Mouse (Mus musculus) intestine, embryonic 16.5 days (tissue): ENCODE measurements at regions not wholly inside any gene's neighbourhood (a gene's known extent, or its start where the extent isn't known, plus 50 kb on each side); places are given as distances from the start of the nearest gene placed in this dataset.

Experiments used
- ATAC-seq: fragments of 200-750 bp; cut with Nextera tagmentation; 2 replicates; pipeline ENCODE4 v1.8.0; 2017; ENCODE audit warnings: moderate TSS enrichment, moderate library complexity
- H3K27ac ChIP-seq: fragments of 300-500 bp; sonication (generic); 2 replicates; pipeline ENCODE4 v1.5.1; 2014; ENCODE audit warnings: mild to moderate bottlenecking, low read length
- H3K27me3 ChIP-seq: fragments of 300-500 bp; sonication (generic); replicated peaks from 2 replicates; pipeline ENCODE4 v1.6.1; 2014; ENCODE audit warnings: low read length, control low read depth, mixed read lengths; ENCODE audit not compliant: control insufficient read depth, insufficient read depth
- H3K36me3 ChIP-seq: fragments of 300-500 bp; sonication (generic); 2 replicates; pipeline ENCODE4 v1.6.1; 2014; ENCODE audit warnings: low read length, control low read depth; ENCODE audit not compliant: control insufficient read depth, insufficient read depth
- H3K4me1 ChIP-seq: fragments of 300-500 bp; sonication (generic); 2 replicates; pipeline ENCODE4 v1.6.1; 2014; ENCODE audit warnings: low read length, control low read depth, mixed read lengths; ENCODE audit not compliant: control insufficient read depth, insufficient read depth
- H3K4me2 ChIP-seq: fragments of 300-500 bp; sonication (generic); 2 replicates; pipeline ENCODE4 v1.6.1; 2014; ENCODE audit warnings: low read depth, low read length, control low read depth
- H3K4me3 ChIP-seq: fragments of 300-500 bp; sonication (generic); 2 replicates; pipeline ENCODE4 v1.5.1; 2014; ENCODE audit warnings: mild to moderate bottlenecking, low read length
- H3K9ac ChIP-seq: fragments of 300-500 bp; sonication (generic); 2 replicates; pipeline ENCODE4 v1.6.1; 2014; ENCODE audit warnings: low read depth, low read length
- H3K9me3 ChIP-seq: fragments of 300-500 bp; sonication (generic); 2 replicates; pipeline ENCODE4 v1.6.1; 2016; ENCODE audit warnings: low read length, control low read depth; ENCODE audit not compliant: control insufficient read depth
- WGBS: fragments of 180-500 bp; shearing (Covaris S2); extraction: QIAGEN DNeasy Blood & Tissue Kit; methylation state at CpG from one replicate; pipeline ENCODE4 v1.1.7; 2014; 5-methylcytosine and 5-hydroxymethylcytosine counted together

GRCm38 (mm10) chr4:22047730-22048455 is 116.8 kb downstream of the Faxc start:
- no peak overlapping the region for H3K27ac ChIP-seq
- no peak for ATAC-seq
- H3K4me3 ChIP-seq, result no peak overlapping the region
- WGBS, result 68% methylated on average over 8 of the region's 8 CpGs
- H3K27me3 ChIP-seq, result no peaks in the 10 kb centered on the region
- no peak overlapping the region for H3K4me2 ChIP-seq
- H3K4me1 ChIP-seq, result no peaks in the 10 kb centered on the region
- no peak overlapping the region for H3K9ac ChIP-seq
- no peaks in the 10 kb centered on the region for H3K9me3 ChIP-seq
- H3K36me3 ChIP-seq, result no peaks in the 10 kb centered on the region

- Histone ChIP-seq H3K4me1 (no peaks in the 10 kb centered on the region), H3K36me3 (no peaks in the 10 kb centered on the region), H3K9me3 (no peaks in the 10 kb centered on the region), H3K4me2 (no peak overlapping the region), H3K27ac (no peak overlapping the region), H3K9ac (no peak overlapping the region), H3K4me3 (no peak overlapping the region), H3K27me3 (no peaks in the 10 kb centered on the region)
- no peak for ATAC-seq
- 67% methylated on average over 5 of the region's 5 CpGs for WGBS
Measured at GRCm38 (mm10) chr4:22066785-22067433, 135.8 kb downstream of the Faxc start.

GRCm38 (mm10) chr4:22067678-22068299 is 136.7 kb downstream of the Faxc start:
- H3K27me3 ChIP-seq, result no peaks in the 10 kb centered on the region
- no peak for ATAC-seq

GRCm38 (mm10) chr4:22088209-22088787 is 157.2 kb downstream of the Faxc start:
- no peak for ATAC-seq
- no peak overlapping the region for H3K4me3 ChIP-seq
- no peak overlapping the region for H3K4me2 ChIP-seq
- H3K9me3 ChIP-seq, result no peaks in the 10 kb centered on the region
- no peak overlapping the region for H3K27ac ChIP-seq
- H3K9ac ChIP-seq, result no peak overlapping the region
- no peaks in the 10 kb centered on the region for H3K36me3 ChIP-seq
- no peaks in the 10 kb centered on the region for H3K27me3 ChIP-seq
- 58% methylated on average over 3 of the region's 3 CpGs for WGBS
- H3K4me1 ChIP-seq, result no peaks in the 10 kb centered on the region

More at GRCm38 (mm10) chr4:22067678-22068299, 136.7 kb downstream of the Faxc start:
- Histone ChIP-seq H3K4me2 (no peak overlapping the region), H3K36me3 (no peaks in the 10 kb centered on the region), H3K27ac (no peak overlapping the region), H3K4me3 (no peak overlapping the region), H3K9ac (no peak overlapping the region), H3K4me1 (no peaks in the 10 kb centered on the region), H3K9me3 (no peaks in the 10 kb centered on the region)
- WGBS, result 75% methylated on average over 14 of the region's 14 CpGs

GRCm38 (mm10) chr4:22089637-22090041 is 158.5 kb downstream of the Faxc start:
- ATAC-seq, result no peak
- 85% methylated on average over 1 of the region's 1 CpGs for WGBS

GRCm38 (mm10) chr4:22090536-22090935 is 159.4 kb downstream of the Faxc start:
- Histone ChIP-seq H3K9me3 (no peaks in the 10 kb centered on the region), H3K4me3 (no peak overlapping the region), H3K27me3 (no peaks in the 10 kb centered on the region), H3K4me1 (no peaks in the 10 kb centered on the region), H3K36me3 (no peaks in the 10 kb centered on the region), H3K4me2 (no peak overlapping the region), H3K9ac (no peak overlapping the region), H3K27ac (no peak overlapping the region)
- no peak for ATAC-seq
- WGBS, result 72% methylated on average over 11 of the region's 11 CpGs

More at GRCm38 (mm10) chr4:22089637-22090041, 158.5 kb downstream of the Faxc start:
- H3K36me3 ChIP-seq, result no peaks in the 10 kb centered on the region
- no peaks in the 10 kb centered on the region for H3K27me3 ChIP-seq
- H3K9me3 ChIP-seq, result no peaks in the 10 kb centered on the region
- no peak overlapping the region for H3K27ac ChIP-seq
- H3K4me1 ChIP-seq, result no peaks in the 10 kb centered on the region
- H3K4me3 ChIP-seq, result no peak overlapping the region
- H3K9ac ChIP-seq, result no peak overlapping the region
- no peak overlapping the region for H3K4me2 ChIP-seq

- H3K4me2 ChIP-seq, result no peak overlapping the region
- no peaks in the 10 kb centered on the region for H3K9me3 ChIP-seq
- WGBS, result 86% methylated on average over 4 of the region's 4 CpGs
- no peak overlapping the region for H3K4me3 ChIP-seq
- no peak overlapping the region for H3K27ac ChIP-seq
- H3K9ac ChIP-seq, result no peak overlapping the region
- no peaks in the 10 kb centered on the region for H3K27me3 ChIP-seq
- H3K36me3 ChIP-seq, result no peaks in the 10 kb centered on the region
- no peaks in the 10 kb centered on the region for H3K4me1 ChIP-seq
- ATAC-seq, result no peak
Measured at GRCm38 (mm10) chr4:22092551-22092950, 161.4 kb downstream of the Faxc start.

GRCm38 (mm10) chr4:22095257-22096031 is 164.3 kb downstream of the Faxc start:
- Histone ChIP-seq H3K9me3 (no peaks in the 10 kb centered on the region), H3K4me3 (no peak overlapping the region), H3K36me3 (no peaks in the 10 kb centered on the region), H3K4me1 (no peaks in the 10 kb centered on the region), H3K4me2 (no peak overlapping the region), H3K27ac (no peak overlapping the region), H3K9ac (no peak overlapping the region), H3K27me3 (no peaks in the 10 kb centered on the region)
- WGBS, result 39% methylated on average over 11 of the region's 11 CpGs
- ATAC-seq, result no peak

- Histone ChIP-seq H3K27ac (no peak overlapping the region), H3K9me3 (no peaks in the 10 kb centered on the region), H3K4me1 (no peaks in the 10 kb centered on the region), H3K36me3 (no peaks in the 10 kb centered on the region), H3K27me3 (no peaks in the 10 kb centered on the region), H3K9ac (no peak overlapping the region), H3K4me2 (no peak overlapping the region), H3K4me3 (no peak overlapping the region)
- no peak for ATAC-seq
- WGBS, result 87% methylated on average over 9 of the region's 9 CpGs
Measured at GRCm38 (mm10) chr4:22098605-22099004, 167.5 kb downstream of the Faxc start.
